Mouse (Mus musculus) kidney, embryonic 15.5 days (tissue): ENCODE data around the gene Fam25c. TPM values are rescaled to one million over a fixed set of nuclear protein-coding genes. Genes with fewer than 3 reads are reported as not detected.

Source experiments
- ATAC-seq: fragments of 200-750 bp; cut with Nextera tagmentation; replicated peaks from 2 replicates; pipeline ENCODE4 v1.8.0; 2017; ENCODE audit warnings: moderate TSS enrichment; ENCODE audit not compliant: low FRiP score
- H3K27ac ChIP-seq: fragments of 300-500 bp; sonication (generic); 2 replicates; pipeline ENCODE4 v1.5.1; 2015; ENCODE audit warnings: mild to moderate bottlenecking, inconsistent platforms
- H3K27me3 ChIP-seq: fragments of 300-500 bp; sonication (generic); 2 replicates; pipeline ENCODE4 v1.6.1; 2015; ENCODE audit warnings: inconsistent platforms
- H3K36me3 ChIP-seq: fragments of 300-500 bp; sonication (generic); 2 replicates; pipeline ENCODE4 v1.6.1; 2015; ENCODE audit warnings: inconsistent platforms
- H3K4me1 ChIP-seq: fragments of 300-500 bp; sonication (generic); 2 replicates; pipeline ENCODE4 v1.6.1; 2015; ENCODE audit warnings: inconsistent platforms
- H3K4me2 ChIP-seq: fragments of 300-500 bp; sonication (generic); 2 replicates; pipeline ENCODE4 v1.6.1; 2015; ENCODE audit warnings: moderate library complexity, mild to moderate bottlenecking, inconsistent platforms
- H3K4me3 ChIP-seq: fragments of 300-500 bp; sonication (generic); replicated peaks from 2 replicates; pipeline ENCODE4 v1.5.1; 2015; ENCODE audit warnings: mild to moderate bottlenecking, inconsistent platforms
- H3K9ac ChIP-seq: fragments of 300-500 bp; sonication (generic); 2 replicates; pipeline ENCODE4 v1.6.1; 2015; ENCODE audit warnings: mild to moderate bottlenecking, inconsistent platforms
- H3K9me3 ChIP-seq: fragments of 300-500 bp; sonication (generic); replicated peaks from 2 replicates; pipeline ENCODE4 v1.6.1; 2016; ENCODE audit warnings: inconsistent platforms
- WGBS: fragments of 180-500 bp; shearing (Covaris S2); methylation state at CpG from one replicate; pipeline ENCODE4 v1.1.7; 2015; ENCODE audit warnings: mixed read lengths; 5-methylcytosine and 5-hydroxymethylcytosine counted together
- polyA plus RNA-seq: library from polyadenylated mRNA; unstranded; fragments of >200 nt; fragmentation: Nextera tagmentation; extraction: Ambion mirVana; gene quantifications from 2 replicates; pipeline ENCODE4 v1.2.1, GENCODE M21; 2015

Gene Fam25c
- polyA plus RNA-seq, 1 experiment from 2014 or later: not detected

DNA sequence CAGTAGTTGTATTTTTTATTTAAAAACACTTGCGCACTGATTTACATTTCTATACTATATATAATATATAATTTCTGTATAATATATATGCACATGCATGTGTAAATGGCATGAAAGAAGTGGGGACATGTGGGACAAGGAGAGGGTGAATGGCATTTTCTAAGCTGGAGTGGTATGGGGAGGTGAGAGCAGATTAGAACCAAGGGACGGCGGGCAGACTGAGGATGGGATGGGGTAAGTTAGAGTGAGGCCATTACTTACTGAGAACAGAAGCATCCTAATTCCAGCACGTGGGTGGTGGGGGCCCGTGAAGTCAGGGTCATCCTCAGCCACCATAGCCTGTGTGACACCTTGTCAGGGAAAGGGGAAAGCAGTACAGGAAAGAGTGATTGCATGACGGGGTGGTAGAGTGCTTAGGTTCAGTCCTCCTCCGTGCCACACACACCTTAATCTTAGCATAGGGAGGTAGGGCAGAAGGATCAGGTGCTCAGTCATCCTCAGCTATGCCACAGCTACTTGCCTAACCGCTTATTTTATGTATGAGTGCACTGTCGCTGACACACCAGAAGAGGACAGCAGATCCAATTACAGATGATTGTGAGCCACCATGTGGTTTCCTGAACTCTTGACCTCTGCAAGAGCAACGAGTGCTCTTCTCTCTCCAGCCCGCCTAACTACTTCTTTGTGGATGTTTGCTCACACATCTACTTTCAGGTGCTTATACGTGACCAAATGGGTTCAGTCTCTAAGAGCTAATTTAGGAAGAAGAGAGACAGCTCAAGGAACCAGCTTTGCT lies 9.3 kb downstream of the Fam25c start:
- ATAC-seq: no peak; the same call in 1 of the 2 replicates
- Histone ChIP-seq H3K9me3 (no peaks in the 10 kb centered on the region), H3K4me1 (no peaks in the 10 kb centered on the region), H3K4me2 (no peak overlapping the region), H3K9ac (no peak overlapping the region), H3K27me3 (no peaks in the 10 kb centered on the region), H3K4me3 (no peak overlapping the region), H3K27ac (no peak overlapping the region), H3K36me3 (peaks cover 37% of the 10 kb centered on the region)
- 53% methylated on average over 12 of the region's 12 CpGs for WGBS

DNA sequence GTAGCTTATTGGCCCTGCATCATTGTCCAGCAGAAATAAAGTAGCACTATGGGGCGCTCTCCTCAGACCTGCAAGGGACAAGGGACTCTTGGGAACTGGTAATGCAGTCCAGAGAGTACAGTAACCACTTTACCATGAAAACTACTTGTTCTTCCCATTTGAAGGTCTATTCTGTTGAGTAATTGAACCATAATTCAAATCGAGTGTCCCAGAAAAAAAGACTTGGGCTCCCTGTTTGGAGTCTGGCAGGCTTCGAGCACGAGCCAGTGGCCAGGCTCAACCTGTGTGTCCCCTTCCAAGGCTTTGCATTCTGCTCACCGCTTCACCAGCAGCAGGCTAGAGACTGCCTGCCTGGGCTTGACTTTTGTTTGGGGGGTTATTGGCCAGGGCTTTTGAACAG lies 10.9 kb downstream of the Fam25c start:
- no peak for ATAC-seq
- H3K4me2 ChIP-seq: no peak overlapping the region
- H3K27ac ChIP-seq: no peak overlapping the region
- 91% methylated on average over 5 of the region's 5 CpGs for WGBS
- H3K4me3 ChIP-seq: no peak overlapping the region
- H3K9me3 ChIP-seq: no peaks in the 10 kb centered on the region
- H3K9ac ChIP-seq: no peak overlapping the region
- peaks cover 51% of the 10 kb centered on the region for H3K36me3 ChIP-seq
- H3K4me1 ChIP-seq: no peaks in the 10 kb centered on the region
- H3K27me3 ChIP-seq: no peaks in the 10 kb centered on the region

DNA sequence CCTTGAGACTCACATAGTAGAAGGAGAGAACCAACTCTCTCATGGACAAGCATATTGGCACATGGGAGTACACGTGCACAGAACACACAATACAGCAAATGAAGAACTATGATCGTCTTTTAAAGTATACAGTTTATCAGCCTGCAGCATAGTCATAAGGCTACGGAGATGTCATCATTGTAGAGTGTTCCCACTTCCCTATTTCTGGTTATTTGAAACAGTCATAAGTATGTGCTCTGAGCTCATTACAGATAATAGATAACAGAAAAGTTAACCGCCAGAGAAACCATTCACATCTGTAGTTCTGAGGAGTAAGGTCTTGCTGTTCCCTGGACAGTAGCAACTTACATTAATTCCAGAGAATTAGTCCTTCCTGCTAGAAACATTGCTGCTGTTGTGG lies 12.2 kb downstream of the Fam25c start:
- Histone ChIP-seq H3K9ac (no peak overlapping the region), H3K4me1 (no peaks in the 10 kb centered on the region), H3K27me3 (no peaks in the 10 kb centered on the region), H3K4me2 (no peak overlapping the region), H3K36me3 (peaks cover 64% of the 10 kb centered on the region), H3K9me3 (no peaks in the 10 kb centered on the region), H3K27ac (no peak overlapping the region), H3K4me3 (no peak overlapping the region)
- ATAC-seq: no peak
- 91% methylated on average over 4 of the region's 4 CpGs for WGBS

DNA sequence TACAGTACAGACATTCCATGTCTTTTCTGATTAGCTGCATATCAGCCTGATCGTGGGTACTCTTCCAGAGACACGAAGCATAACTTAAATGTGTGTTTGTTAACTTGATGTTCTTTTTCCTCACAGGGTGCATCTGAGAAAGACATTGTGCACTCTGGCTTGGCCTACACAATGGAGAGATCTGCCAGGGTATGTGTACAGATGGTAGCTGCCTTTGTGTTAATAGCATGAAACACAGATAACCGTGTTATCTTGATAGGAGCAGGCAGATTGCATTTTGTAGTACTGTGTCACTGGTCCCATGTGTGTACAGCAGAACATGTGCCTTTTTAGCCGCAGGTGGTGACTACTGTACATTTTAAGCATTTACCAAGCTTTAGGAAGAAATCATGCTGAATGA lies 13.2 kb downstream of the Fam25c start:
- Histone ChIP-seq H3K9ac (no peak overlapping the region), H3K4me1 (no peaks in the 10 kb centered on the region), H3K27me3 (no peaks in the 10 kb centered on the region), H3K4me2 (no peak overlapping the region), H3K4me3 (no peak overlapping the region), H3K36me3 (peaks cover 75% of the 10 kb centered on the region), H3K27ac (no peak overlapping the region), H3K9me3 (no peaks in the 10 kb centered on the region)
- WGBS: 94% methylated on average over 4 of the region's 4 CpGs
- ATAC-seq: no peak

DNA sequence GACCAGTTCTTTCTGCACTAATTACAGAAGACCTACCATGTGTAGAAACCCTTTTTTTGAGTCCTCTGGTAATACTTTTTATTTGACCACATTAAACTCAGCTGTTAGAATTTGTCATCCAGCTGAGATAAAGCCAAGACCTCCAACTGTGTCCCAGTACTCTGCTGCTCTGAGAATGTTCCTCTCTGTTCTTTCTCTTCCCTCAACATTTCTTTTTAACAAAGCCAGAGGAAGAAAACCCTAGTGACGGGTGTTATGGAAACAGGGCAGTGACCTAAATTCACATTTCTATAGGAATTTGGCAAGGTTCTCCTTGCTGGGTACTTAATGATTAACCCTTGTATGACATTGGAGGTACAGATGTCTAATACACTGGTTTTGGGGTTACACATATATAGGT lies 15.8 kb downstream of the Fam25c start:
- Histone ChIP-seq H3K27me3 (no peaks in the 10 kb centered on the region), H3K9me3 (no peaks in the 10 kb centered on the region), H3K4me1 (no peaks in the 10 kb centered on the region), H3K4me3 (no peak overlapping the region), H3K9ac (no peak overlapping the region), H3K4me2 (no peak overlapping the region), H3K36me3 (peaks cover 95% of the 10 kb centered on the region), H3K27ac (no peak overlapping the region)
- ATAC-seq: no peak
- 76% methylated on average over 1 of the region's 1 CpGs for WGBS

DNA sequence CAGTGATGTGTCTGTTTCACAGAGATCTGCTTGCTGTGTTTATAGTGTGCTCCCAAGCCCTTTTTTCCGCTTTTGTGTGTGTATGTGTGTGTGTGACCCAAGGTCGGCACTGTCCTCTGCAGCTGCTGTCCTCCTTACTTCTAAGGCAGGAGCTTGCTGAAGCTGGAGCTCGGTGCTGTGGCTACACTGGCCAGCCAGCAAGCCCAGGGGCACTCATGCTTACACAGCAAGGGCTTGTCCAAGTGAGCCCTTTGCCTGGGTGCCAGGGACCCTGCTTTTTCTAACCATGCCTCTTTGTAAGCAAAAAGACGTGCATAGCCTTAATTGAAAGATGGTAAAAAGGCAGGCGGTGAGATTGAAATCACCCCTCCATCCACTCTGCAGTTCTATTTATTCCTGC lies 22.8 kb downstream of the Fam25c start:
- peaks cover 89% of the 10 kb centered on the region for H3K36me3 ChIP-seq
- H3K9ac ChIP-seq: no peak overlapping the region
- H3K4me3 ChIP-seq: no peak overlapping the region
- H3K27me3 ChIP-seq: no peaks in the 10 kb centered on the region
- ATAC-seq: no peak
- H3K4me2 ChIP-seq: no peak overlapping the region
- H3K27ac ChIP-seq: no peak overlapping the region
- H3K9me3 ChIP-seq: no peaks in the 10 kb centered on the region
- WGBS: 92% methylated on average over 5 of the region's 5 CpGs
- H3K4me1 ChIP-seq: no peaks in the 10 kb centered on the region

DNA sequence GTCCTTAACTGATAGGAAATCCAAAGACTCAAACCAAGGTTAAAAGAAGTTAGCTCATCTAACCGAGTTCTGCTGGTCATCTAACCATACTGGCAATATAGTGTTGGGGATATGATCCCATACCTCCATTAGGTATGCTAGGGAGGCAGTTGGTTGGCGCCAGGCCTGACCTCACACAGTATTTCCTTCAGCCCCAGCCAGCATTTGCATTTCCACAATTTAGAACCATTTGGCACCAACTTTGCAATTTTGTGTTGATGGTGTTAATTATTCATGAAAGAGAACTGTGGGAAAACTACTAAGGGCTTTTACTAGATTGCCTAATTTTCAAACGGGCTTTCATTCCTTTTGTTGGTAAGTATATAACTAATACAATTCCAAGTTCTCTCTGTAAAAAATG lies 23.3 kb downstream of the Fam25c start:
- no peaks in the 10 kb centered on the region for H3K9me3 ChIP-seq
- no peak overlapping the region for H3K4me2 ChIP-seq
- WGBS: 89% methylated on average over 3 of the region's 3 CpGs
- H3K4me1 ChIP-seq: no peaks in the 10 kb centered on the region
- H3K4me3 ChIP-seq: no peak overlapping the region
- no peak overlapping the region for H3K27ac ChIP-seq
- peaks cover 86% of the 10 kb centered on the region for H3K36me3 ChIP-seq
- ATAC-seq: no peak
- H3K9ac ChIP-seq: no peak overlapping the region
- no peaks in the 10 kb centered on the region for H3K27me3 ChIP-seq

DNA sequence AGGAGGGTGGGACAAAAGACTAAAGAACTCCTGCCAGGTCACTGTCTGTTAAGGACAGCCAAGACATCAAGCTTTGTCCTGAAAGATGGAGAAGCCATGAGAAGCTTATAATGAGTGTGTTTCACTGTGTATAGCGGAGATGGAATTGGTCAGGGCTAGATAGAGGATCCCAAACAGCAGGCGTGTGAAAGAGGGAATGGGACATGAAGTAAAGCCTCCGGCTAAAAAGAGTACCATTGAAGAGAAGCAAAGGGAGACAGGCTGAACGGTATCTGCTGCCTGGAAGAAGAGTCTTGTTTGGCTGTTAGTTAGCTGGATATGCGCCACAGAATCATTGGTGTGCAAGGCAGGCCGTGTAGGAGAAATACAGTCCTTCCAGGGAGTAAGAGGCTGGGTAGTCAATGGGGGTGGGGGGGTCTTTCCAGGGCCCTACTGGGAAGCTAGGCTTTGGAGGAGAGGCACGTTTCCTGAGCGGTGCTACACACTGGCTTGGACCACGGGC lies 24.5 kb downstream of the Fam25c start:
- H3K36me3 ChIP-seq: peaks cover 85% of the 10 kb centered on the region
- H3K4me1 ChIP-seq: no peaks in the 10 kb centered on the region
- no peak overlapping the region for H3K27ac ChIP-seq
- no peaks in the 10 kb centered on the region for H3K9me3 ChIP-seq
- H3K4me2 ChIP-seq: no peak overlapping the region
- WGBS: 93% methylated on average over 9 of the region's 9 CpGs
- H3K27me3 ChIP-seq: no peaks in the 10 kb centered on the region
- H3K9ac ChIP-seq: no peak overlapping the region
- H3K4me3 ChIP-seq: no peak overlapping the region
- no peak for ATAC-seq

DNA sequence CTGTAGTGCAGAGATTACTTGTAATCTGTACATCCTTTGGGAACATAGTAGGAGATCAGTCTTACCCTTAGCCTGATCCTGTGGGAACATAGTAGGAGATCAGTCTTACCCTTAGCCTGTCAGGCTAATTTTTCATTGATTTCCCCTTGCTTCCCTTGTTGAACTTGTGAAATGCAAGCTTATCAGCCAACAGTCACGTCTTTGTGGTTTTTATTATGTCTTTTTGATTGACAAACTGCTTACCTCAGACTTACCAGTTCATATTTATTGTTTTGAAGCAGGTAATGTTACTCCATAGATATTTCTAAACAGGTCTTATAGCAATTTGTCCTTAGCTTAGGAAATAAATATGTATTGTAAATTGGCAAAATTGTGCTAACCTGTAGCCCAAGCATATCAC lies 27.6 kb downstream of the Fam25c start:
- WGBS: 68% methylated on average over 1 of the region's 1 CpGs
- no peak overlapping the region for H3K9ac ChIP-seq
- H3K4me2 ChIP-seq: no peak overlapping the region
- H3K36me3 ChIP-seq: peaks cover 79% of the 10 kb centered on the region
- no peak overlapping the region for H3K27ac ChIP-seq
- no peaks in the 10 kb centered on the region for H3K9me3 ChIP-seq
- ATAC-seq: no peak
- H3K27me3 ChIP-seq: no peaks in the 10 kb centered on the region
- H3K4me3 ChIP-seq: no peak overlapping the region
- no peaks in the 10 kb centered on the region for H3K4me1 ChIP-seq

DNA sequence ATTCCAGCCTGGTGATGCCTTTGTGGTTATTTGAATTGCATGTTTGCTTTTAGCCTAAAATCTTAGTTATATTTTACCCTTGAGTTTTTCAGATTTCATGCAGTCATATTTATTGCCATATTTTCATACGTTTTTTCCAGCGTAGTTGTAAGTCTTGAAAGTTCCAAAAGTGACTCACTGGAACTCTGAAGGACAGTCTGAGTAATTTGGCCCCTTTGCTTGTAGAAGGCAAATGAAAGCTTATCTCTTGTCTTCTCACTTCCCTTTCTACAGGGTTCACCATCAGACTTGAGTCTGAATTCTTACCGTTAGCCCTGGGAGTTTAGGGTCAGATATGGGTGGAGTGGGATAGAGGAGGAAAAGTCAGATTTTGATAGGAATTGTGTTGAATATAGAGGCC lies 28.6 kb downstream of the Fam25c start:
- Histone ChIP-seq H3K4me2 (no peak overlapping the region), H3K27me3 (no peaks in the 10 kb centered on the region), H3K27ac (no peak overlapping the region), H3K9me3 (no peaks in the 10 kb centered on the region), H3K36me3 (peaks cover 73% of the 10 kb centered on the region), H3K4me1 (no peaks in the 10 kb centered on the region), H3K4me3 (no peak overlapping the region), H3K9ac (no peak overlapping the region)
- WGBS: 91% methylated on average over 3 of the region's 3 CpGs
- ATAC-seq: no peak

DNA sequence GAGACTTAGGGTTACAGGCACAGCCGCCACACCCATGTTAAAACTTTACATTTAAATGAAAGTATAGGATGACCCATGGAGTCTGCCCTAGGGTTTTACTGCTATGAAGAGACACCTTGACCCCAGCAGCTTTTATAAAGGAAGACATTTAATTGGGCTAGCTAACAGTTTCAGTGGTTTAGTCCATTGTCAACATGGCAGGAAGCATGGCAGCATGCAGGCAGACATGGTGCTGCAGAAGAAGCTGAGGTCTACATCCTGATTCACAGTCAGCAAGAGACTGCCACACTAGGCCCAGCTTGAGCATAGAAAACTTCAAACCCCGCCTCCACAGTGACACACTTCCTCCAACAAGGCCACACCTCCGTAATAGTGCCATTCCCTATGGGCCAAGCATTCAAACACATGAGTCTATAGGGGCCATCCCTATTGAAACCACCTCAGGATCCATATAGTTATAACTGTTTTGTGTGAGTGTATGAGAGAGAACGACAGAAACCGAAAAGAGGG lies 31.6 kb downstream of the Fam25c start:
- Histone ChIP-seq H3K36me3 (peaks cover 65% of the 10 kb centered on the region), H3K4me1 (no peaks in the 10 kb centered on the region), H3K27me3 (no peaks in the 10 kb centered on the region), H3K4me3 (no peak overlapping the region), H3K27ac (no peak overlapping the region), H3K4me2 (no peak overlapping the region), H3K9ac (no peak overlapping the region), H3K9me3 (no peaks in the 10 kb centered on the region)
- WGBS: 92% methylated on average over 5 of the region's 5 CpGs
- no peak for ATAC-seq

DNA sequence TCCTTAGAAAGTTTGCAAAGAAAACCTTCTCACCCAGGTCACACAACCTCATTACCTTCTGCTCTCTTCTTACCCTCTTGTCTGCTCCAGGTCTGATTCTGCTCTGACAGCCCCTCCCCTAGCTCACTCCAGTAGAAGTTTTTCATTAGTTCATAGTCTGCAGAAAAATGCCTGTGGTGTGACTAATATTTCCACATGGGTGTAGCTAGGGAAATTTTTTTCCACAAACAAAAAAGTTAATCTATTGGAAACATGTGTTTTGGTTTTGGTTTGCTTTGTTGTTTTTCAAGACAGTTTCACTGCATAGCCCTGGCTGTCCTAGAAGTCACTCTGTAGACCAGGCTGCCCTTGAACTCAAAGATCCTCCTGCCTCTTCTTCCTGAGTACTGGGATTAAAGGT lies 37.1 kb downstream of the Fam25c start:
- Histone ChIP-seq H3K9me3 (no peaks in the 10 kb centered on the region), H3K4me2 (no peak overlapping the region), H3K36me3 (peaks cover 47% of the 10 kb centered on the region), H3K4me3 (no peak overlapping the region), H3K27ac (no peak overlapping the region), H3K9ac (no peak overlapping the region), H3K27me3 (no peaks in the 10 kb centered on the region), H3K4me1 (peaks cover 18% of the 10 kb centered on the region)
- ATAC-seq: no peak

DNA sequence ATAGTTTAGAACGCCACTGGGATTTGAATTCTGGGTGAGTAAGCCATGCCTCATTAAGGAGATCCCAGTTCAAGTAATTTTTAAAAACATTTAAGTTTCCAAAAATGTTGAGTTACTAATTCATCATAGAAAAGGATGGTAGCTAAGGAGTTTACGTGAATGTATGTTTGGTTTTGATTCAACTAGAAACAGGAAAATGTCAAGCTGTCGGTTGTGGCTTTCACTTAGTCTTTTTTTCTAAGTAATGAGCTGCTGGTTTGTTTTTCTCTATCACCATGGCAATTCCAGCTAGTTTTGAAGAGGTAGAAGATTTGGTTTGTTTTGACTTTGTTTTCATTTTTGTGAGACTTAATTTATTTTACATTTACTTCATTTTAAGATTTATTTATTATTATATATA lies 37.8 kb downstream of the Fam25c start:
- no peak overlapping the region for H3K4me3 ChIP-seq
- 89% methylated on average over 3 of the region's 3 CpGs for WGBS
- no peak overlapping the region for H3K4me2 ChIP-seq
- peaks cover 42% of the 10 kb centered on the region for H3K36me3 ChIP-seq
- H3K27me3 ChIP-seq: no peaks in the 10 kb centered on the region
- H3K4me1 ChIP-seq: peaks cover 23% of the 10 kb centered on the region
- no peak for ATAC-seq
- no peak overlapping the region for H3K27ac ChIP-seq
- no peaks in the 10 kb centered on the region for H3K9me3 ChIP-seq
- no peak overlapping the region for H3K9ac ChIP-seq
